Mouse (Mus musculus) testis, adult 2 months (tissue): ENCODE measurements around the gene Crip1.

ENCODE experiments used
- CTCF ChIP-seq: fragments of 200-500 bp; IDR thresholded peaks from 2 replicates; pipeline ENCODE4 v1.5.1; 2012; ENCODE audit warnings: low read depth, mild to moderate bottlenecking, inconsistent platforms, low read length, moderate library complexity; ENCODE audit not compliant: control insufficient read depth, insufficient read depth, insufficient replicate concordance
- POLR2A ChIP-seq: fragments of 200-500 bp; IDR thresholded peaks from 2 replicates; pipeline ENCODE4 v1.6.1; 2012; ENCODE audit warnings: low read depth, mild to moderate bottlenecking, inconsistent platforms, low read length, moderate library complexity; ENCODE audit not compliant: control insufficient read depth

GRCm38 (mm10) chr12:113097040-113097439, 49.1 kb upstream of the Crip1 start:
- TF ChIP-seq POLR2A (no peak), CTCF (no peak)
